Mouse (Mus musculus): ENCODE measurements around the gene Rad51b. TPM values are rescaled to one million over a fixed set of nuclear protein-coding genes. Genes with fewer than 3 reads are reported as not detected.

The Rad51b gene
- polyA plus RNA-seq, 1 experiment from 2014 or later = 7.7 TPM

- Histone ChIP-seq H3K27ac (peak overlapping the region; percentile 92), H3K36me3 (no peaks in the 10 kb centered on the region), H3K4me3 (no peak overlapping the region), H3K27me3 (no peaks in the 10 kb centered on the region), H3K4me2 (replicated peaks) (no peak overlapping the region), H3K4me1 (peaks cover 85% of the 10 kb centered on the region), H3K9ac (no peak overlapping the region), H3K9me3 (no peaks in the 10 kb centered on the region)
- 18% methylated on average over 7 of the region's 7 CpGs for WGBS
- peak; percentile 83 for ATAC-seq (ENCODE audit: insufficient number of reproducible peaks, insufficient read depth, low FRiP score, low TSS enrichment)
Measured at GRCm38 (mm10) chr12:79846247-79847151, 549.4 kb downstream of the Rad51b start.

GRCm38 (mm10) chr12:79848539-79848938 is 551.5 kb downstream of the Rad51b start:
- peak overlapping the region; percentile 73 for H3K27ac ChIP-seq
- no peak for ATAC-seq (ENCODE audit: insufficient number of reproducible peaks, insufficient read depth, low FRiP score, low TSS enrichment)
- H3K4me3 ChIP-seq = no peak overlapping the region
- H3K36me3 ChIP-seq = no peaks in the 10 kb centered on the region
- H3K4me2 ChIP-seq (replicated peaks) = no peak overlapping the region
- no peak overlapping the region for H3K9ac ChIP-seq
- peaks cover 69% of the 10 kb centered on the region for H3K4me1 ChIP-seq
- 40% methylated on average over 13 of the region's 13 CpGs for WGBS
- no peaks in the 10 kb centered on the region for H3K27me3 ChIP-seq
- no peaks in the 10 kb centered on the region for H3K9me3 ChIP-seq

GRCm38 (mm10) chr12:79850021-79850420 is 552.9 kb downstream of the Rad51b start:
- Histone ChIP-seq H3K9ac (no peak overlapping the region), H3K4me2 (replicated peaks) (no peak overlapping the region), H3K4me3 (no peak overlapping the region), H3K9me3 (no peaks in the 10 kb centered on the region), H3K4me1 (peaks cover 54% of the 10 kb centered on the region), H3K36me3 (no peaks in the 10 kb centered on the region), H3K27me3 (no peaks in the 10 kb centered on the region), H3K27ac (no peak overlapping the region)
- WGBS = 75% methylated on average over 5 of the region's 5 CpGs
- ATAC-seq (ENCODE audit: insufficient number of reproducible peaks, insufficient read depth, low FRiP score, low TSS enrichment) = no peak

GRCm38 (mm10) chr12:79851898-79852297 is 554.8 kb downstream of the Rad51b start:
- peaks cover 53% of the 10 kb centered on the region for H3K4me1 ChIP-seq
- H3K27ac ChIP-seq = peak overlapping the region; percentile 63; the same call in 1 of the 2 replicates
- H3K9me3 ChIP-seq = no peaks in the 10 kb centered on the region
- H3K4me3 ChIP-seq = no peak overlapping the region
- ATAC-seq (ENCODE audit: insufficient number of reproducible peaks, insufficient read depth, low FRiP score, low TSS enrichment) = no peak
- H3K4me2 ChIP-seq (replicated peaks) = no peak overlapping the region
- no peak overlapping the region for H3K9ac ChIP-seq
- WGBS = 87% methylated on average over 8 of the region's 8 CpGs
- no peaks in the 10 kb centered on the region for H3K27me3 ChIP-seq
- H3K36me3 ChIP-seq = no peaks in the 10 kb centered on the region

GRCm38 (mm10) chr12:79852606-79853005 is 555.5 kb downstream of the Rad51b start:
- H3K27ac ChIP-seq = no peak overlapping the region
- no peaks in the 10 kb centered on the region for H3K36me3 ChIP-seq
- H3K27me3 ChIP-seq = no peaks in the 10 kb centered on the region
- H3K4me1 ChIP-seq = peaks cover 48% of the 10 kb centered on the region
- 96% methylated on average over 4 of the region's 4 CpGs for WGBS
- ATAC-seq (ENCODE audit: insufficient number of reproducible peaks, insufficient read depth, low FRiP score, low TSS enrichment) = no peak
- H3K4me3 ChIP-seq = no peak overlapping the region
- no peak overlapping the region for H3K4me2 ChIP-seq (replicated peaks)
- no peaks in the 10 kb centered on the region for H3K9me3 ChIP-seq
- H3K9ac ChIP-seq = no peak overlapping the region

GRCm38 (mm10) chr12:79853901-79854490 is 556.9 kb downstream of the Rad51b start:
- Histone ChIP-seq H3K4me2 (replicated peaks) (no peak overlapping the region), H3K36me3 (no peaks in the 10 kb centered on the region), H3K4me1 (peaks cover 48% of the 10 kb centered on the region), H3K9me3 (no peaks in the 10 kb centered on the region), H3K27ac (0 out of 2 replicates have a peak overlapping the region, but pooled peaks have one; percentile 12), H3K27me3 (no peaks in the 10 kb centered on the region), H3K4me3 (no peak overlapping the region), H3K9ac (no peak overlapping the region)
- WGBS = 57% methylated on average over 5 of the region's 5 CpGs
- no peak for ATAC-seq (ENCODE audit: insufficient number of reproducible peaks, insufficient read depth, low FRiP score, low TSS enrichment)

- Histone ChIP-seq H3K36me3 (no peaks in the 10 kb centered on the region), H3K4me1 (peaks cover 51% of the 10 kb centered on the region), H3K9me3 (no peaks in the 10 kb centered on the region), H3K27ac (0 out of 2 replicates have a peak overlapping the region, but pooled peaks have one; percentile 12), H3K27me3 (no peaks in the 10 kb centered on the region), H3K9ac (no peak overlapping the region), H3K4me2 (replicated peaks) (no peak overlapping the region), H3K4me3 (no peak overlapping the region)
- ATAC-seq (ENCODE audit: insufficient number of reproducible peaks, insufficient read depth, low FRiP score, low TSS enrichment) = no peak
- 83% methylated on average over 2 of the region's 2 CpGs for WGBS
Measured at GRCm38 (mm10) chr12:79854507-79854906, 557.4 kb downstream of the Rad51b start.

GRCm38 (mm10) chr12:79856116-79856909 is 559.2 kb downstream of the Rad51b start:
- Histone ChIP-seq H3K27me3 (no peaks in the 10 kb centered on the region), H3K4me3 (no peak overlapping the region), H3K36me3 (no peaks in the 10 kb centered on the region), H3K27ac (peak overlapping the region; percentile 63), H3K9me3 (no peaks in the 10 kb centered on the region), H3K4me2 (replicated peaks) (no peak overlapping the region), H3K9ac (no peak overlapping the region), H3K4me1 (peaks cover 54% of the 10 kb centered on the region)
- 68% methylated on average over 11 of the region's 11 CpGs for WGBS
- no peak for ATAC-seq (ENCODE audit: insufficient number of reproducible peaks, insufficient read depth, low FRiP score, low TSS enrichment)

- no peak overlapping the region for H3K4me2 ChIP-seq (replicated peaks)
- 51% methylated on average over 6 of the region's 6 CpGs for WGBS
- H3K27me3 ChIP-seq = no peaks in the 10 kb centered on the region
- H3K9me3 ChIP-seq = 0 out of 2 replicates have a peak, but pooled peaks cover 3% of the 10 kb centered on the region
- peaks cover 48% of the 10 kb centered on the region for H3K4me1 ChIP-seq
- H3K36me3 ChIP-seq = no peaks in the 10 kb centered on the region
- H3K27ac ChIP-seq = 0 out of 2 replicates have a peak overlapping the region, but pooled peaks have one; percentile 86
- no peak overlapping the region for H3K9ac ChIP-seq
- H3K4me3 ChIP-seq = no peak overlapping the region
- ATAC-seq (ENCODE audit: insufficient number of reproducible peaks, insufficient read depth, low FRiP score, low TSS enrichment) = no peak
Measured at GRCm38 (mm10) chr12:79857704-79858103, 560.6 kb downstream of the Rad51b start.

- no peak overlapping the region for H3K4me2 ChIP-seq (replicated peaks)
- no peaks in the 10 kb centered on the region for H3K36me3 ChIP-seq
- no peak overlapping the region for H3K4me3 ChIP-seq
- no peak for ATAC-seq (ENCODE audit: insufficient number of reproducible peaks, insufficient read depth, low FRiP score, low TSS enrichment)
- 0 out of 2 replicates have a peak, but pooled peaks cover 3% of the 10 kb centered on the region for H3K9me3 ChIP-seq
- H3K27ac ChIP-seq = peak overlapping the region; percentile 86
- no peak overlapping the region for H3K9ac ChIP-seq
- no peaks in the 10 kb centered on the region for H3K27me3 ChIP-seq
- H3K4me1 ChIP-seq = peaks cover 48% of the 10 kb centered on the region
- 70% methylated on average over 11 of the region's 11 CpGs for WGBS
Measured at GRCm38 (mm10) chr12:79858336-79858735, 561.3 kb downstream of the Rad51b start.

All from embryonic facial prominence, embryonic 12.5 days (tissue).